Mouse (Mus musculus) neural tube, embryonic 13.5 days (tissue): ENCODE measurements around the gene B3galt1. TPM values are rescaled to one million over a fixed set of nuclear protein-coding genes. Genes with fewer than 3 reads are reported as not detected.

Experiments
- ATAC-seq: fragments of 200-750 bp; cut with Nextera tagmentation; 2 replicates; pipeline ENCODE4 v1.8.0; 2017; ENCODE audit warnings: low read depth, mild to moderate bottlenecking, moderate TSS enrichment, moderate library complexity
- H3K27ac ChIP-seq: fragments of 300-500 bp; sonication (generic); replicated peaks from 2 replicates; pipeline ENCODE4 v1.5.1; 2015; ENCODE audit warnings: moderate library complexity, mild to moderate bottlenecking, inconsistent platforms
- H3K27me3 ChIP-seq: fragments of 300-500 bp; sonication (generic); 2 replicates; pipeline ENCODE4 v1.6.1; 2015; ENCODE audit warnings: mild to moderate bottlenecking, inconsistent platforms
- H3K36me3 ChIP-seq: fragments of 300-500 bp; sonication (generic); 2 replicates; pipeline ENCODE4 v1.6.1; 2015; ENCODE audit warnings: mild to moderate bottlenecking, inconsistent platforms
- H3K4me1 ChIP-seq: fragments of 300-500 bp; sonication (generic); replicated peaks from 2 replicates; pipeline ENCODE4 v1.6.1; 2015; ENCODE audit warnings: inconsistent platforms
- H3K4me2 ChIP-seq: fragments of 300-500 bp; sonication (generic); 2 replicates; pipeline ENCODE4 v1.6.1; 2015; ENCODE audit warnings: inconsistent platforms, mild to moderate bottlenecking, moderate library complexity
- H3K4me3 ChIP-seq: fragments of 300-500 bp; sonication (generic); 2 replicates; pipeline ENCODE4 v1.5.1; 2015; ENCODE audit warnings: mild to moderate bottlenecking, inconsistent platforms
- H3K9ac ChIP-seq: fragments of 300-500 bp; sonication (generic); 2 replicates; pipeline ENCODE4 v1.6.1; 2015; ENCODE audit warnings: moderate library complexity, mild to moderate bottlenecking, inconsistent platforms
- H3K9me3 ChIP-seq: fragments of 300-500 bp; sonication (generic); 2 replicates; pipeline ENCODE4 v1.6.1; 2016; ENCODE audit warnings: inconsistent platforms
- WGBS: fragments of 180-500 bp; shearing (Covaris S2); methylation state at CpG from one replicate; pipeline ENCODE4 v1.1.7; 2015; 5-methylcytosine and 5-hydroxymethylcytosine counted together
- microRNA-seq: library from miRNA; unstranded; fragments of <30 nt; microRNA quantifications from one replicate; pipeline ENCODE4, GENCODE M21; 2016
- polyA plus RNA-seq: library from polyadenylated mRNA; unstranded; fragments of >200 nt; fragmentation: Nextera tagmentation; extraction: Ambion mirVana; gene quantifications from 2 replicates; pipeline ENCODE4 v1.2.1, GENCODE M21; 2015

The B3galt1 gene
- polyA plus RNA-seq, 1 experiment from 2014 or later = 54.6 TPM

DNA sequence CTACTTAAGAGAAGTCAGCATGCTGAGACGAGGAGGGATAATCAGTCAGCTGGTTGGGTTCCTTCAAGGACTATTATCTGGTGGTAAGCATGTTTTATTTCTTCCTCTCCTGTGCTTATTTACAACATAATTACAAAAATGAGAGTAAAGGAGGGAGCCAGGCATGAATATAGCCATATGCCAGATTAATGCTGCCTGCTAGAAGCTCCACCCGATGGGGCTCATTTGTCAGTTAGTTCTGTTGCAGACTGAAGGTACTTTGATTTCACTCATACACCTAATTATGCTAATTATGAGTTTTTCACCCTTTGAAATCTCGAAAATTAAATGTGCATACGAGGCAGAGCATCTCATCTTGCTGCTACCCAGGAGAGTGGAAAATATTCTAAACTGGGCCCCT is 539.0 kb downstream of the B3galt1 start:
- H3K9ac ChIP-seq = no peak overlapping the region
- no peaks in the 10 kb centered on the region for H3K27me3 ChIP-seq
- H3K4me2 ChIP-seq = no peak overlapping the region
- H3K4me3 ChIP-seq = no peak overlapping the region
- H3K36me3 ChIP-seq = no peaks in the 10 kb centered on the region
- 46% methylated on average over 4 of the region's 4 CpGs for WGBS
- no peaks in the 10 kb centered on the region for H3K4me1 ChIP-seq
- no peak overlapping the region for H3K27ac ChIP-seq
- no peak for ATAC-seq
- no peaks in the 10 kb centered on the region for H3K9me3 ChIP-seq

DNA sequence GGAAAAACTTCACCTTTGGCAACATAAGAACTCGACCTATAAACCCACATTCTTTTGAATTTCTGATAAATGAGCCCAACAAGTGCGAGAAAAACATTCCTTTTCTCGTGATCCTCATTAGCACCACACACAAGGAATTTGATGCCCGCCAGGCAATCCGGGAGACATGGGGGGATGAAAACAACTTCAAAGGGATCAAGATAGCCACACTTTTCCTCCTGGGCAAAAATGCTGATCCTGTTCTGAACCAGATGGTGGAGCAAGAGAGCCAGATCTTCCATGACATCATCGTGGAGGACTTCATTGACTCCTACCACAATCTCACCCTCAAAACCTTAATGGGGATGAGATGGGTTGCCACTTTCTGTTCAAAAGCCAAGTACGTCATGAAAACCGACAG is 552.4 kb downstream of the B3galt1 start:
- Histone ChIP-seq H3K9ac (no peak overlapping the region), H3K4me3 (no peak overlapping the region), H3K4me2 (no peak overlapping the region), H3K27me3 (no peaks in the 10 kb centered on the region), H3K4me1 (no peaks in the 10 kb centered on the region), H3K9me3 (no peaks in the 10 kb centered on the region), H3K36me3 (peaks cover 13% of the 10 kb centered on the region), H3K27ac (no peak overlapping the region)
- no peak for ATAC-seq
- WGBS = 74% methylated on average over 8 of the region's 8 CpGs

DNA sequence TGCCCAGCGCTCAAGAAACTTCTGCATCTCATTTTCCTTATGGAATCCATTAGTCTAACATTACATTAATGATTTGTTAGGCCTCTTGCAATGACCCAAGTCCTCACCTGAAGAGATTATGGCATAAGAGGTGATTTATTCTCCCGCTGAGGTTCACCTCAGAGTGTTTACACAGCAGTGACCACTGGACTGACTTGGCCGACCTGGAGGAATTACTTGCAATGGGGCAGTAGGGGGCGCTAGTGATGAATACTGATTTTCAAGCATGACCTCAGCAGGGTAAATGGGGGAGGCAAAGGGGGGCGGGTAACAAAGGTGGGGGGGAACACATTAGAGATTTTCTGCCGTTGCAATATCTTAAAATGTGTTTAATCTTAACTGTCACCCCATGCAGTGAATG is 559.1 kb downstream of the B3galt1 start:
- no peak for ATAC-seq
- Histone ChIP-seq H3K9me3 (no peaks in the 10 kb centered on the region), H3K4me2 (no peak overlapping the region), H3K27me3 (no peaks in the 10 kb centered on the region), H3K27ac (no peak overlapping the region), H3K36me3 (no peaks in the 10 kb centered on the region), H3K4me3 (no peak overlapping the region), H3K4me1 (peaks cover 14% of the 10 kb centered on the region), H3K9ac (no peak overlapping the region)
- WGBS = 54% methylated on average over 6 of the region's 6 CpGs

DNA sequence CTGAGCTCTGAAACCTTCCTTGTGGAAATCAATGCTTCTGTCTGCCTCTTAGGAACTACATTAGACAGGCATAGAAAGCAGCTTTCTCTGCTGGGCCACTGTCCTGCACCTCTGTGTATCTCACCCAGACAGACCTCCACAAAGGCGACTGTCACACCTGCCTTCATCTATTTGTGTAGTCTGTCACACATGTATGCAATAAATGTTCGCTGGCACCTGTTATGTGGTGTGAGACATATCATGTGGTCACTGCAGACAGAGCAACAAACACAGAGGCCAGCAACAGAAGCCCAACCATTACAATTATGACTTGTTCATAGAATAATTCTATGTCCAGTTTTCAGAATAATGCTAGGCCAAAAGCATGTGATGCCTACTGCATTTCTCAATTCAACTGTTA is 575.4 kb downstream of the B3galt1 start:
- Histone ChIP-seq H3K4me2 (no peak overlapping the region), H3K4me1 (no peaks in the 10 kb centered on the region), H3K9ac (no peak overlapping the region), H3K4me3 (no peak overlapping the region), H3K36me3 (no peaks in the 10 kb centered on the region), H3K27ac (no peak overlapping the region), H3K27me3 (no peaks in the 10 kb centered on the region), H3K9me3 (peaks cover 7% of the 10 kb centered on the region; the same call in 1 of the 2 replicates)
- WGBS = 91% methylated on average over 2 of the region's 2 CpGs
- ATAC-seq = no peak

DNA sequence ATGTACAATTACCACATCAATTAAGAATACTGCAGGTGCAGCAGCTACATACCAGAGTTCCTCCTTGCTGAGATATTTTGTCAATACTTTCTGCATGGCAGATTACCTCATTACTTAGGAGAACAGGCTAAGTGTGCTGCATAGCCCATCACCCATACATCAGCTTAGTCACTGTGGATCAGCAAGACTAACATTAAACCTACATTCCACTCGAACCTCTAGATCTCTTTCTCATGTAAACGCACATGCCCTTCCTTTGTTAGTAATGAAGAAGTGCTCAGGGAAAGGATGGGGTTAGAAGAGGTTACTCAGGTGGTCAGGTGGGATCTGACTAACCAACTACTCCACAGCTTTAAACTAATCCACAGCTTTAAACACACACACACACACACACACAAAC is 577.6 kb downstream of the B3galt1 start:
- H3K36me3 ChIP-seq = no peaks in the 10 kb centered on the region
- no peaks in the 10 kb centered on the region for H3K27me3 ChIP-seq
- H3K4me2 ChIP-seq = no peak overlapping the region
- H3K27ac ChIP-seq = no peak overlapping the region
- 71% methylated on average over 2 of the region's 2 CpGs for WGBS
- H3K9me3 ChIP-seq = peaks cover 6% of the 10 kb centered on the region; the same call in 1 of the 2 replicates
- H3K4me3 ChIP-seq = no peak overlapping the region
- H3K4me1 ChIP-seq = no peaks in the 10 kb centered on the region
- ATAC-seq = no peak
- no peak overlapping the region for H3K9ac ChIP-seq

DNA sequence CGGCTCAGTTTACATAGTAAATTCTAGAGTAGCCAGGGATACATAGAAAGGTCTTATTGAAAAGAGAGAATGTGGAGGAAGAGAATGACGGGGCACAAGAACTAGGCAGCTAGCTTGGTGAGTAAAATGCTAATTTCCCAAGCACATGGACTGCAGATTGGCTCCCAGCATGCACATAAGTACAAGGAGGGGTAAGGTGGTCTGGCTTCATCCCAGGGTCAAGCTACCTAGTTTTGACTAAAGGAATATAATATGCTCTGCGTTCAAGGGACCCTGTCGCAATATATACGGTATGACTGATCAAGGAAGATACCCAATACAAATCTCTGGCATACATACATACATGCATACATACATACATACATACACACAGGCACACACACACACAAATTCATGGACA is 594.1 kb downstream of the B3galt1 start:
- 91% methylated on average over 5 of the region's 5 CpGs for WGBS
- Histone ChIP-seq H3K27ac (no peak overlapping the region), H3K4me1 (no peaks in the 10 kb centered on the region), H3K9me3 (no peaks in the 10 kb centered on the region), H3K4me3 (no peak overlapping the region), H3K9ac (no peak overlapping the region), H3K27me3 (no peaks in the 10 kb centered on the region), H3K4me2 (no peak overlapping the region), H3K36me3 (no peaks in the 10 kb centered on the region)
- ATAC-seq = no peak

DNA sequence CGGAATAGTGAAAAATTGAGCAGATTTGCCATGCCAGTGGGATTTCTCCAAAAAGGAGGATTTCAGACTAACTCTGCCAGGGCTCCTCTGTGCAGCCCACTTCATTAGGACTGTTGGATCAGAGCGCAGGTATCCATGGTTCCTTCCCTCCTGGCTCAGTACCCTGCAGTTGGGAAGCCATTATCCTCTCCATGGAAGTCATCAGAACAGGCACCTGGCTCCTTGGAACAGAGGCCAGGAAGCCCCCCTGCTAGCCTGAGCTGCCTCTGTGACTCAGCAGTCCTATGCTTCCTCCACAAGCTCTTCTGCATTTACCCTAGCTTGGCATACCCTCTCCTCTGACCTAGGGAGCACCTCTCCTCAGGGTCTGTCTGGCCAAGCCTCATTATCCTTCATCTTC is 594.9 kb downstream of the B3galt1 start:
- Histone ChIP-seq H3K4me3 (no peak overlapping the region), H3K36me3 (no peaks in the 10 kb centered on the region), H3K27ac (no peak overlapping the region), H3K4me2 (no peak overlapping the region), H3K4me1 (no peaks in the 10 kb centered on the region), H3K9ac (no peak overlapping the region), H3K9me3 (no peaks in the 10 kb centered on the region), H3K27me3 (no peaks in the 10 kb centered on the region)
- WGBS = 98% methylated on average over 2 of the region's 2 CpGs
- ATAC-seq = no peak

DNA sequence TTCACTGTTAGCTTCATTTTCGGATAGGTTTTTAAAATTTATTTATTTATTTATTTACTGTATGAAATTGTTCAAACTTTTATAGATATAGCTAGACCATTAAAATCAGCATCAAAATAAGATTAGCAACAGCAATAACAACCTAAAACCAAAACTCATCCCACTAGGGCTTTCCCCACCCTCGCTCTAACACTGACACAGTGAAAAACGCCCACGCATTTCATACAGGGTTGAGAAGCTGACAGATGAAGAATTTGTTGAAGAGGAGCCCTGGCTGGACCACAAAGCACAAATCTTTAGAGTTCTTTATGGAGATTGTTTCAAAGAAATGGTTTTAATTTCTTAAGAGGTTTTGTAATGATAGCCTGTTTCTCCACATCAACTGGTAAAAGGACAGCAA is 596.3 kb downstream of the B3galt1 start:
- Histone ChIP-seq H3K9ac (no peak overlapping the region), H3K4me1 (no peaks in the 10 kb centered on the region), H3K4me2 (no peak overlapping the region), H3K27ac (no peak overlapping the region), H3K36me3 (no peaks in the 10 kb centered on the region), H3K9me3 (no peaks in the 10 kb centered on the region), H3K27me3 (no peaks in the 10 kb centered on the region), H3K4me3 (no peak overlapping the region)
- no peak for ATAC-seq
- 88% methylated on average over 4 of the region's 4 CpGs for WGBS

DNA sequence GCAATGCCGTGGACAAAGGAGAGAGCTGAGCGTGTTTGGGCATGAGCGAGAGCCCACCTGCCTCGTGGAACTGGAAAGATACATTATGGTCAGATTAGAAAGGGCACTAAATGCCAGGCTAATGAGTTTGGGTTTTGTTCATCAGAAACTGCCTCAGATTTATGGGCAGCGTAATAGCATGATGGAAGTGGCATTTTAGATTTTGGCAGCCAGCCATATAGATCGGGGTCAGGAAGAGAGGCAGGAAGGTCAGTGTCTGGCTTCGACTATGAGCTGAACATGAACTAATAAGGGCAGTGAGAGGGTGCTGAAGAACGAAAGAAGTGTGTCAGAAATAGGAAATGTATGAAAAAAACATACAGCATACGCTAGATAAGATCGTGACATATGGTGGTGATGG is 605.6 kb downstream of the B3galt1 start:
- Histone ChIP-seq H3K27me3 (no peaks in the 10 kb centered on the region), H3K4me2 (no peak overlapping the region), H3K9me3 (no peaks in the 10 kb centered on the region), H3K4me3 (no peak overlapping the region), H3K36me3 (no peaks in the 10 kb centered on the region), H3K4me1 (peaks cover 6% of the 10 kb centered on the region; the same call in 1 of the 2 replicates), H3K9ac (no peak overlapping the region), H3K27ac (no peak overlapping the region)
- 64% methylated on average over 10 of the region's 10 CpGs for WGBS
- no peak for ATAC-seq

Small RNA genes within 50 kb of the gene (microRNA-seq; reads per million reads assigned to microRNA genes)
- gene Mir6335 (not detected), gene Mir7224 (5.2 reads per million, percentile 20 among the genes with 10 or more reads in this experiment)

Other genes starting within 250 kb of the B3galt1 start
- not detected in 2 replicates for gene Gm21830, start 152.1 kb upstream of the B3galt1 start, polyA plus RNA-seq
- gene Gm26727, start 132.7 kb upstream of the B3galt1 start, polyA plus RNA-seq = not detected in 2 replicates
- gene Xirp2, start 119.9 kb upstream of the B3galt1 start, polyA plus RNA-seq = not detected in 2 replicates